Mouse (Mus musculus) bone marrow, adult 2 months (tissue): ENCODE results near the gene Ddo. TPM values are rescaled to one million over a fixed set of nuclear protein-coding genes. Genes with fewer than 3 reads are reported as not detected.

Source experiments
- H3K27ac ChIP-seq: fragments of 200-500 bp; 2 replicates; pipeline ENCODE4 v1.5.1; 2012; ENCODE audit warnings: low read depth, mild to moderate bottlenecking, control low read depth, inconsistent platforms, low read length; ENCODE audit not compliant: control insufficient read depth, poor library complexity, insufficient read depth
- H3K4me1 ChIP-seq: fragments of 200-500 bp; 2 replicates; pipeline ENCODE4 v1.6.1; 2011; ENCODE audit warnings: low read length; ENCODE audit not compliant: control insufficient read depth, insufficient read depth
- H3K4me3 ChIP-seq: fragments of 200-500 bp; replicated peaks from 2 replicates; pipeline ENCODE3; 2011; ENCODE audit warnings: mild to moderate bottlenecking, low read depth, low read length, control low read depth; ENCODE audit not compliant: control insufficient read depth
- CTCF ChIP-seq: fragments of 200-500 bp; IDR thresholded peaks from 2 replicates; pipeline ENCODE4 v1.5.1; 2011; ENCODE audit warnings: low read length, control low read depth; ENCODE audit not compliant: control insufficient read depth, insufficient read depth
- POLR2A ChIP-seq: fragments of 200-500 bp; IDR thresholded peaks from 2 replicates; pipeline ENCODE4 v1.6.1; 2011; ENCODE audit warnings: low read depth, mild to moderate bottlenecking, control low read depth, low read length, borderline replicate concordance; ENCODE audit not compliant: control insufficient read depth
- WGBS: fragments of 180-500 bp; shearing (Covaris S2); methylation state at CpG from one replicate; pipeline ENCODE4 v1.1.7; 2018; 5-methylcytosine and 5-hydroxymethylcytosine counted together
- polyA plus RNA-seq: library from polyadenylated mRNA; stranded (reverse); fragments of >200 nt; gene quantifications from 2 replicates; pipeline ENCODE4 v1.2.4, GENCODE M21; 2011; ENCODE audit warnings: low replicate concordance; ENCODE audit not compliant: missing spikeins, insufficient read depth, insufficient read length

Ddo gene
- polyA plus RNA-seq, 1 experiment, result not detected

DNA sequence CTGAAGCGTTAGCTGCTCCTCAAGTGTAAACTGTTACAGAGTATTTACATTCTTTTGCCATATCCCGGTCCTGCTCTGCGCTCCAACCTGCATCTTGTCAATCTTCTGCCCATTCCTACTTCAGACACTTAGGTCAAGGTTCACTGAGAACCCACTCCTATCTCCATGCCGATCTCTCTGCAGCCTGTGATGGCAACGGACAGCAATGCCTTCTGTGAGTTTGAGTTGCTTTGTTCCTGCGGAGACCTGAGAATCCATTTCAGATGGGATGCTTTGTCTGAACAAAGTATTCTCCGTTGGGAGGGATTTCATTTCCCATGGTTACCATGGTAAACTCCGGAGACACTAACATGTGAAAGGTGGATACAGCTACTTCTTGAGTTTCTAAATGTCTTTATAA is 55.8 kb downstream of the Ddo start:
- no peak for TF ChIP-seq CTCF
- no peak for TF ChIP-seq POLR2A
- WGBS, result 80% methylated on average over 8 of the region's 8 CpGs
- Histone ChIP-seq H3K4me3 (no peak overlapping the region), H3K4me1 (no peaks in the 10 kb centered on the region; the same call in 1 of the 2 replicates), H3K27ac (no peak overlapping the region)

GRCm38 (mm10) chr10:40686976-40687375 is 57.2 kb downstream of the Ddo start:
- no peak overlapping the region for H3K4me3 ChIP-seq
- WGBS, result 78% methylated on average over 4 of the region's 4 CpGs
- TF ChIP-seq POLR2A (no peak), CTCF (no peak)
- H3K4me1 ChIP-seq, result no peaks in the 10 kb centered on the region; the same call in 1 of the 2 replicates
- H3K27ac ChIP-seq, result no peak overlapping the region

DNA sequence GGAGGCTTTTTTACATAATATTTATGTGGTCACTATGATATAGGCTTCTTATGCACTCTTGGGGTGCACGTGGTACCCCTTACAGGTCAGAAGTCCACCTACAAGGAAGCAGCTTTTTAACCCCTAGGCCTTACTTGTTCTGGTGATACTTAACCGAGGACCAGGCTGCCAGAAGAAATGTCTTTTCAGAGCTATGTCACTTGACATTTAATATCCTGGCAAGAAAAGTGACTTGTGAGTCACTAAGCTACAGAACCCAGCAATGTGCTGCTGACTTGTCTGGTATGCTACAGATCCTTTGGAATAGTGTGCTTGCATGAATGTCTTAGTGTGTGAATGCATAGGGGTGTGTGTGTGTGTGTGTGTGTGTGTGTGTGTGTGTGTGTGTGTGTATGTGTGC is 57.6 kb downstream of the Ddo start:
- Histone ChIP-seq H3K4me3 (no peak overlapping the region), H3K27ac (no peak overlapping the region), H3K4me1 (no peaks in the 10 kb centered on the region; the same call in 1 of the 2 replicates)
- WGBS, result 58% methylated on average over 2 of the region's 2 CpGs
- no peak for TF ChIP-seq POLR2A
- no peak for TF ChIP-seq CTCF

GRCm38 (mm10) chr10:40688266-40688665 is 58.5 kb downstream of the Ddo start:
- 84% methylated on average over 6 of the region's 6 CpGs for WGBS
- no peak overlapping the region for H3K4me3 ChIP-seq
- H3K27ac ChIP-seq, result no peak overlapping the region
- H3K4me1 ChIP-seq, result no peaks in the 10 kb centered on the region
- TF ChIP-seq POLR2A (no peak), CTCF (no peak)

DNA sequence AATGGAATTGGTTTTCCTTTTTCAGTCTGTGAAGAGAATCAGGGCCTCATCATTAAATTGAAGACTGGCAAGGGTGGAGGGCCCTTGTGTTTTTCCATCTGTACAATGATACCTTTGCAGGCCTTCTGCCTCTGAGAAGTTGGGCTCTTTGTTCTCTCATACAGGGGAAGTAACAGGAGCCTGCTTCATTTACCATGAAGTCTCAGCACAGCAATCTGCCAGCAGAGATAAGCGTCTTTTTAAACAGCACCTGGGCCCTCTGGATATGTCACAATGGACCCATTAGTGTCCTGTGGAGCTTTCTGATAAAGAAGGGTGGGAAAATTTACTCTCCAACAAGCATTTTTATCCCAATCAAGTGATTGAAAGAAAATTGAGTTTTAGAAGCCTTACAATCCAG is 59.1 kb downstream of the Ddo start:
- 66% methylated on average over 1 of the region's 1 CpGs for WGBS
- H3K27ac ChIP-seq, result no peak overlapping the region
- H3K4me1 ChIP-seq, result no peaks in the 10 kb centered on the region
- no peak overlapping the region for H3K4me3 ChIP-seq
- TF ChIP-seq POLR2A (no peak), CTCF (no peak)

- no peaks in the 10 kb centered on the region for H3K4me1 ChIP-seq
- no peak overlapping the region for H3K4me3 ChIP-seq
- 31% methylated on average over 4 of the region's 4 CpGs for WGBS
- no peak overlapping the region for H3K27ac ChIP-seq
- no peak for TF ChIP-seq POLR2A
- TF ChIP-seq CTCF, result no peak
These were observed 68.8 kb downstream of the Ddo start for GRCm38 (mm10) chr10:40698652-40699051.

DNA sequence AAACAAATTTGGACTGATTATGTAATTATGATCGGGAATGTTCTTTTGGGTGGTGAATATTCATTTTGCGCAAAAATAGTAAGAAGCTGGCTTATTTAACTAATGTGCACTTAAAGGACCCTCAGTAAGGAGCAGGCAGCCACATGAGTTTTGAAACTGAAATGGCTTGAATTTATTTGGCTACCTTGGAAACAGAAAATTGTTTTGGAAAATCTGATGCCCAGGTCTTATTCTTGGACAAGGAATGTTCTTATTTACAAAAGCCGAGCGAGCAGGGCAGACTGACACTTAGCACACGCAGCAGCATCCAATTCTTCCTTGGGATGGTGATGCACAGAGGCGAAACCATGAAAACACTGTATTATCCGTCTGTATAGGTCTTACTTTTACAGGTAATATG is 81.3 kb downstream of the Ddo start:
- WGBS, result 84% methylated on average over 7 of the region's 7 CpGs
- Histone ChIP-seq H3K4me3 (no peak overlapping the region), H3K4me1 (no peaks in the 10 kb centered on the region), H3K27ac (no peak overlapping the region)
- TF ChIP-seq CTCF, result no peak
- no peak for TF ChIP-seq POLR2A

DNA sequence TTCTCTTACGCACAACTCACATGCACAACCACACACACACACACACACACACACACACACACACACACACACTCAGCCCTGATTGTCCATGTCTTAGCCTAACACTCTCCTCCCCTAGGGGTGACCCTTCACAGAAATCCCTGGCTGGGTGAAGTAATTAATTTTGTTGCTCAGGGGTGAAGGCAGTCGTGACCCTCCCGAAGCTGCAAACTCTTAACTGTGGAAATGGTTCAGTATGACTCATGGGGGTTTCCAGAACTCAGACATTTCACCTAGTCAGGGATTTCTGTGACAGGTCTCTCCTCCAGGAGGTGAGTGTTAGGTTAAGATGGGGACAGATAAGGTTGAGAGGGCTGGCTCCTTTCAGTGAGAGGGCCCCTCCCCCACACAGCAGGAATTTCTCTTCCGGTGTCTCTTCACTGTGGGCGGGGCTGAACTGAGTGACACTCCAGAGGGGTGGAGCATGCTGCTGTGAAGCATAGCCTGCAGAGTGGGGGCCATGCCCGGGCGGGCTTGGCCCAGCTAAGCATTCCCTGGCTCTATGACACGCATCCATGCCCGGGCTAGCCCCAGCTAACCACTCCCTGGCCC is 83.3 kb downstream of the Ddo start:
- H3K4me3 ChIP-seq, result no peak overlapping the region
- H3K27ac ChIP-seq, result no peak overlapping the region
- 57% methylated on average over 9 of the region's 9 CpGs for WGBS
- no peaks in the 10 kb centered on the region for H3K4me1 ChIP-seq
- TF ChIP-seq CTCF (no peak), POLR2A (no peak)

DNA sequence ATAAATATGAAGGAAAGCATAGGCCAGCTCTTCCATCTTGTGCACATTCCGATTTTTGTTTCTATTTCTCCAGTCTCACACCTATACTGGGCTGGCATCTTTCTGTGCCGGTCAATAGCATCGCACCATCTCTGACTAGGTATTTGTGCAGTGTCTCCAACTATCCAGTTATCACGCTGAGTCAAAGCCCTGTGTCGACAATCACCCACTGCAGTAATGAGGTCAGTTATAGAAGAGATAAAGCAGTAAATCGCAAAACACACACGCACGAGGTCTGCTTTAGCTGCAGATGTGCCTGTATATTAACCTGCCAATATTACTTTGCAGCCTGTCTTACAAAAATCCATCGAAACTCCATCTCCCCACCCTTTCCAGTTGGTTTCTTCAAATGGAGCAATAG is 84.0 kb downstream of the Ddo start:
- WGBS, result 79% methylated on average over 9 of the region's 9 CpGs
- Histone ChIP-seq H3K4me3 (no peak overlapping the region), H3K27ac (no peak overlapping the region), H3K4me1 (no peaks in the 10 kb centered on the region)
- TF ChIP-seq POLR2A, result no peak
